Mouse (Mus musculus) adrenal gland, adult (tissue): ENCODE results near the gene Pycr1.

Source experiments
- DNase-seq, 2 experiments: peaks; one replicate each; pipeline ENCODE4 v3.0.0; 2022 to 2023; ENCODE audit warnings: low spot score in 1 of 2; ENCODE audit not compliant: inconsistent age in 2 of 2

Gene Pycr1

DNA sequence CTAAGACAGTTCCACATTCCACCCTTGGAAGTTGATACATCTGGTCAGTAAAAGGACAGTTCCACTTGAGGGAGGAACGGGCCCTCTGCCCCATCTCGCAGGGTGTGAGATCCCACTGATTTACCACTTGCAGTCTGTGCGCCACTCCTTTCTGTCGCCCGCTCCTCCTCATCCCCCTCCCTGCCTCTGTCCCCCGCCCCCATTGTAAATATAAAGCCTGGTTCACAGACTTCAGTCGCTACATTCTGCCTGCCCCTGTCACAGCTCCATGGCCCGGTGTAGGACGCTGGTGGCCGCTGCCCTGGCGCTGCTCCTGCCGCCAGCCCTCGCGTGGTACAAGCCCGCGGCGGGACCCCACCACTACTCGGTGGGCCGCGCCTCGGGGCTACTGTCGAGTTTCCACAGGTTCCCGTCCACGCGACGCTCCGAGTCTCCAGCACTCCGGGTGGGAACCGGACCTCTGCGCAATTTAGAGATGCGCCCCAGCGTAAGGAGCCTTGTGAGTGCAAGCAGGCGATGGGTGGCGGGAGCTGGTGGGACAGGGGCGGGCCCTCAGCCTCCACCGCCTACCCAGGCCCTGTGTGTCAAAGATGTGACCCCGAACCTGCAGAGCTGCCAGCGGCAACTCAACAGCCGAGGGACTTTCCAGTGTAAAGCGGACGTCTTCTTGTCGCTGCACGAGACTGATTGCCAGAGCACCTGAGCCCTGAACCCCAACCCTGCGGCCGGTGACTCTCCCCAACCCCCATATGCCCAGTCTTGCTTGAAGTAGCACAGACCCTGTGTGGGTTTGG is 35.1 kb downstream of the Pycr1 start, which contains the start of gene Npb:
TSS of gene Npb (plus strand) at position 237 of the 794 bp plus-strand sequence.
- no peak for DNase-seq

DNA sequence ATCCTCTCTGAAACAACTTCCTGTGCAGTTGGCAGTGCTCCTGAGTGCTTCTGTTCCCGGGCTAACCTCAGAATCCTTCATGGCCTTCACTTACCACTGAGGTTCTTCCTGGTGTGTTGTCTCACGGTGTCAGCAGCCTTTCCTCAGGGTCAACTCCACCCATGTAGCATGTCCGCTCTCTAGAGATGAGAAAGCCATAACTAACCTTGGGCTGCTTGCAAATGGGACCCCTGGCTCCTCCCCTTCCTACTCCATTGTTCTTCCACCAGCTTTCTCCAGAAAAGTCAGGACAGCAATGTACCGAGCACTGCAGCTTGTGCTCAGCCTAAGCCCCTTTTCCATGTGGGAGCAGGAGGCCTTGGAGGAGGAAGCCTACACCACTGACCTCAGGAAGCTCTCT is 36.8 kb downstream of the Pycr1 start:
- peak in 1 of 2 experiments; percentile 70 for DNase-seq

DNA sequence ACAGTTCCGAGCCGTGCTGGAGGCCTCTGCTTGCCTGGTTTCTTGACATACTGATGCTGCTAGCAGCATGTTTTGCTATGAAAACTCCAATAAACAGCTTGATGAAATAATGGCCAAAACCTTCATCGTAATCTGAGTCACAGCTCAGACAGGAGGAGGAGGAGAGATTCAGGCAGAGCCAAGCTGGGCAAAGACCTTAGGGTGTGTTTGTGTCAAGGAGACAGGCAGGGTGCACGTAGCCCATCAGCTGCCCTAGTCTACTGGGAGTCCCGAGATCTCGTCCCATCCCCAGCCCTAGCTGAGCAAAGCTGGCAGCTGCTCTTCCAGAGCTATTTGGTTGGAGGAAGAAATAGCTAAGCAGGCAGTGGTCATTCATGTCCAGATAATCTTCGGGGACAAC is 37.9 kb downstream of the Pycr1 start:
- DNase-seq = peak; percentile 45 to 75

DNA sequence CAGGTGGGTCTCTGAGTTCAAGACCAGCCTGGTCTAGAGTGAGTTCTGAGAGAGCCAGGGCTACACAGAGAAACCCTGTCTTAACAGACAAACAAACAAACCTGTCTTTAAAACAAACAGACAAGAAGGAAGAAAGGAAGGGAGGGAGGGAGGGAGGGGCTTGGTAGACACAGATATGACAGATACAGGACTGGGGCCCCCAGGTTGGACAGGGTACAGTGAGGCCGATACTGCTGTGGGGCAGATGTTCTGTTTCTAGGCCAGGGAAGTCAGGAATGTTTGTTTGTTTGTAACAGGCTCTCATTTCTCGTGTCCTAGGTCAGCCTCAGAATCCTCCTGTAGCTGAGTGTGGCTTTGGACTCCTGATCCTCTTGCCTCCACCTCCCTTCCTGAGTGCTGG is 40.0 kb downstream of the Pycr1 start:
- no peak for DNase-seq

DNA sequence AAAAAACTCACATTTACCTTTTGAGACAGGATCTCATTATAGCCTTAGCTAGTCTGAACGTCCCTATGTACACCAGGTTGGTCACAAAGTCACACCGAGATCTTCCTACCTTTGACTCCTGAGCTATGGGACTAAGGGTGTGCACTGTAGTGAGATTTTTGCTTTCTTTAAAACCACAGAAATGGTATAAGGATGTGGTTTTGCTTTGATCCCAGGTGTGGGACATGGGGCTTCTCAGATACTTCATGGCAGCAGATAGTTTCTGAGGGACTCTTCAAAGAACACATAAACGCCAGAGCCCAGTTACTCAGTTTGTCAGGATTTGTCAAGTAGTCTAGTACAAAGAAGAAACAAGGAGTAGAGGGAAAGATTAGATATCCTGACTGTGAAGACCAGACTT is 42.9 kb downstream of the Pycr1 start:
- no peak for DNase-seq

DNA sequence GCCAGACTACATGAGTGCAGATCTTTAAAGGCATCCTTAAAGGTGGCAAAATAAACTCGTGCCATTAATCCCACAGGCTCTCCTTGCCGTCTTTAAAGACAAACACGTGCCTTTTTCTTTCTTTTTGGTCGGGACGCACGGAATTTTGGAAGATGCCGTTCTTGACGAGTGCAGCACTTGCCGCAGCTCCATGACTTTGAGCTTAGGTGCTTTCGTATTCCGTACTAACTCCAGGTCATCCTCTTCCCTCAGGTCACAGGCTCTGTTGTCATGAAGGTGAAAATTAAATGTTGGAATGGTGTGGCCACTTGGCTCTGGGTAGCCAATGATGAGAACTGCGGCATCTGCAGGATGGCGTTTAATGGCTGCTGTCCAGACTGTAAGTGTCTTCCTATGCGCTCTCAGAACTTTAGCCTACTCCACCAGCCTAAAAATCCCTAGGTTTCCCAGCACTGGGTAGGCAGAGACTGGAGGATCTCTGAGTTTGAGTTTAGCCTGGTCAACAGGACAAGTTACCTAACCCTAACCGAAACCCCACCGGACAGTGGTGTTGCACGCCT is 44.5 kb downstream of the Pycr1 start:
- DNase-seq = no peak

DNA sequence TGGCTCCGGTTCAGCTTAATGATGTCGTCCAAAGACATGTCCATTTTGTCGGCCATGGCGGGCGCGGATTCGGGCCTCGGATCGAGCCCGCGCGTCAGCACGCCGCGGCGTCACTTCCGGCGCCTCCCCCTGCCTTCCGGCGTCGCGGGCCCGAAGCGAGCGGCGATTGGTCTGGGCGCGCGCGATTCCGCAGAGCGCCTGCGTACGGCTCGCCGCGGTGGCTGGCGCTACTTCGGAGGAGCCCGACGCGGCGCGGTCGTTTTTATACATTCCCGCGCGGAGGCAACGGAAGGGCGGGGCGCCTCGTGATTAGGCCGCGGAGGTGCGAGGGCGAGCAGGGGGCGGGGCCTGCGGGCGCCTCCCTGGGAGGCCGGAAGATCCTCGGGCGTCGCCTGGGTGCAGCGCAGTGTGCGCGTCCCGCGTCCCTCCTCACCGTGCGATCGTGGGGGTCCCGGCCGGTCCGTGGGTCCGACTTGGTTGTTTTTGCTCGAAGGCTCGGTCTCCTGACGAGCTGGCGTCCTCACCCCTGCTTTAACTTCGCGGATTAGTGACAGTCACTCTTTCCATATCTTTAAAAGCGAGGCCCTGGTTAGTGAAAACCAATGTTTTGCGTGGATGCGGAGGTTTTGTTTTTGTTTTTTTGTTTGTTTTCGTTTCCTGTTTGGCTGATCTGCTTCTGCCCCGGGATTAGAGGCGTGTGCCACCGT is 45.1 kb downstream of the Pycr1 start, which contains the start of the genes Alyref and Anapc11:
TSS of gene Alyref (minus strand) at position 83 of the 707 bp plus-strand sequence.
TSS of gene Anapc11 (plus strand) at position 139 of the 707 bp plus-strand sequence.
- peak; percentile 96 to 97 for DNase-seq

DNA sequence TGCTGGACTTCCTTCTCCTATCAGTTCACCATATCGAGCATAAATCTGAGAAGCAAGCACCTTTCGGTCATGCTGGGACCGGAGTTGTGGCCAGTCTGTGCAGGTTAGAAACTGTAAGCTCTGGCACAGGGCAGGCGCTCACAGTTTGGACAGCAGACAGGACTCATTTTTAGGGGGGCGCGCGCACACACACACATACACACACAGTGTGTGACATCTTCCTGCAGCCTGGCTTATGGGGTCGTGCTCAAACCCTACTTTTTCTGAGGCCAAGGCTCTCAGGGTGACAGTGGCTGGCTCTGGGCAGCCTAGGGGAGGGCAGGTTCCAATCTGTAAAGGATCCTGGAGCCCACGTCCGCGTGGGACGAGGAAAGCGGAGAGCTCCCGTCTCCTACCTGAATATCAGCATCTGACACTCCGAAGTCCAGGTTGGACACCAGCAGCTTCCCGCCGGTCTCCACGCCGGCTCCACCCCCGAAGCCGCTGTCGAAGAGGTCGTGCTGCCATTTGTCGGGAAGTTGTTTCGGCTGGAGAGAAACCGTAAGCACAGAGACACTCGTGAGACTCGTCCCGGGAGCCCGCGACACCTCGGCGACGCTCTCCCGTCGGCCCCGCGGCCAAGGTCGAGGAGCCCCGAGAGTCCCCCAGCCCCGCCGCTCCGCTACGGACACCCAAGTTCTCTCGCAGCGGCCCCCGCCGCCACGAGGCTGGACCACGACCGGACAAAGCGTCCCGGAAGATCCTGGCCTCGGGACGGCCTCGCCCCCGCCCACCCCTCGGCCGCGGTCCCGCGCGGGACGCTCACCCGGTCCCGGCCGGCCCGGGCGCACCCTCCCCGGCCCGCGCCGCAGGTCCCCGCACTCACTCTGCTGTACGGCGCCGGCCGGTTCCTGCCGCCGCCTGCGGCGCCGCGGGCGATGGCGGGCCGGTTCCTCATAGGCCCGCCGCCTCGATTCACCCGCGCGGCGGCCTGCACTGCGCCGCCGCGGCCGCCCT is 46.0 kb downstream of the Pycr1 start:
- peak; percentile 45 to 67 for DNase-seq

DNA sequence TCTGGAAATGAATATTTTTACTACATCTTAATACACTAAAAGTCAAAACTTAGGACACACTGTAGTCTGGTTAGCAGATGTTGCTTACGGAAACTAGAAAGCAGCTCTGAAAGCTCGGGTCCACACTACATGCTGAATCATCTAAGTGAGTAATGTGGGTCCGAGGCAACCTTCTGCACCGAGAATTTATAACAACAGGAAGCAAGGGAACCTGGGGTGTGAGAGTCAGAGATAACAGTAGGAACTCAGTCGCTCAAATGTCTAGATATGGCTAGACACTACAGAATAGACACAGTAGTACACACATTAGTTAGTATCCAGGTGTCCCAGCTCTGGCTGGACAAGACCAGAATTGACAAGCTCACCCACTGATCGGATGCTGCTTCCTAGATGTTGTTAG is 55.0 kb downstream of the Pycr1 start:
- no peak for DNase-seq
